Mouse (Mus musculus) E14TG2a.4 (cell line): ENCODE data around the gene Pot1a.

Experiments
- CTCF ChIP-seq: conservative IDR thresholded peaks from 2 replicates; pipeline ENCODE4 v1.5.1; 2014; ENCODE audit warnings: low read length
- NANOG ChIP-seq: IDR thresholded peaks from 2 replicates; pipeline ENCODE4 v1.6.1; 2014; ENCODE audit warnings: borderline replicate concordance, low read length, mixed read lengths

- TF ChIP-seq CTCF (no peak), NANOG (no peak)
Measured at GRCm38 (mm10) chr6:25836261-25836660, 27.2 kb upstream of the Pot1a start.
